Mouse (Mus musculus) cerebellum, adult (tissue): Measurements from ENCODE around the gene Gm20388.
A peak's percentile ranks its signal among the peaks of the same experiment; 100 is the strongest.
"Not testable (repeated sequence)": the region's sequence is repeated elsewhere in the genome, so short reads cannot be mapped to it uniquely, and the experiment has no call there.

Source experiments
- ATAC-seq: cut with Nextera tagmentation; 2 replicates; pipeline ENCODE4 v1.9.2; 2017; ENCODE audit warnings: mild to moderate bottlenecking, moderate library complexity, mixed read lengths; ENCODE audit not compliant: insufficient number of reproducible peaks, low FRiP score, low TSS enrichment

Gm20388 gene

GRCm38 (mm10) chr8:123625717-123626116 lies 3715.1 kb downstream of the Gm20388 start:
- ATAC-seq, result no peak

GRCm38 (mm10) chr8:123627410-123628147 lies 3716.9 kb downstream of the Gm20388 start:
- no peak for ATAC-seq

- ATAC-seq, result peak; percentile 52; the same call in 1 of the 2 replicates
Measured at GRCm38 (mm10) chr8:123628253-123628967, 3717.8 kb downstream of the Gm20388 start.

- ATAC-seq, result peak; percentile 52; the same call in 1 of the 2 replicates
Measured at GRCm38 (mm10) chr8:123628968-123629755, 3718.5 kb downstream of the Gm20388 start.

- ATAC-seq, result no peak
Measured at GRCm38 (mm10) chr8:123630058-123630457, 3719.4 kb downstream of the Gm20388 start.

- ATAC-seq, result no peak
Measured at GRCm38 (mm10) chr8:123630841-123631251, 3720.2 kb downstream of the Gm20388 start.

GRCm38 (mm10) chr8:123631746-123632145 lies 3721.1 kb downstream of the Gm20388 start:
- not testable (repeated sequence) for ATAC-seq

- no peak for ATAC-seq
Measured at GRCm38 (mm10) chr8:123632257-123632656, 3721.6 kb downstream of the Gm20388 start.

- ATAC-seq, result no peak
Measured at GRCm38 (mm10) chr8:123633801-123634200, 3723.2 kb downstream of the Gm20388 start.

GRCm38 (mm10) chr8:123634395-123635131 lies 3723.9 kb downstream of the Gm20388 start:
- ATAC-seq, result no peak

- ATAC-seq, result no peak
Measured at GRCm38 (mm10) chr8:123635671-123636070, 3725.0 kb downstream of the Gm20388 start.

- no peak for ATAC-seq
Measured at GRCm38 (mm10) chr8:123643330-123644051, 3732.8 kb downstream of the Gm20388 start.

- ATAC-seq, result no peak
Measured at GRCm38 (mm10) chr8:123645229-123645628, 3734.6 kb downstream of the Gm20388 start.

GRCm38 (mm10) chr8:123648245-123649170 lies 3737.9 kb downstream of the Gm20388 start:
- no peak for ATAC-seq

- ATAC-seq, result no peak
Measured at GRCm38 (mm10) chr8:123649483-123649882, 3738.8 kb downstream of the Gm20388 start.

GRCm38 (mm10) chr8:123651390-123652098 lies 3740.9 kb downstream of the Gm20388 start:
- no peak for ATAC-seq

GRCm38 (mm10) chr8:123652641-123653040 lies 3742.0 kb downstream of the Gm20388 start:
- ATAC-seq, result no peak
